Mouse (Mus musculus) C2C12 (cell line): ENCODE results near the gene Ocm. TPM values are rescaled to one million over a fixed set of nuclear protein-coding genes. Genes with fewer than 3 reads are reported as not detected.
"Not testable (repeated sequence)": the region's sequence is repeated elsewhere in the genome, so short reads cannot be mapped to it uniquely, and the experiment has no call there.

Source experiments
- H3K27me3 ChIP-seq: one replicate; pipeline ENCODE4 v1.6.1; 2011; ENCODE audit not compliant: control insufficient read depth, insufficient read depth, insufficient read length
- H3K36me3 ChIP-seq: one replicate; pipeline ENCODE4 v1.6.1; 2011; ENCODE audit not compliant: control insufficient read depth, insufficient read depth
- H3K4me3 ChIP-seq: one replicate; pipeline ENCODE4 v1.5.1; 2011; ENCODE audit warnings: mild to moderate bottlenecking, control low read depth; ENCODE audit not compliant: poor library complexity, insufficient read depth, severe bottlenecking
- H3K79me2 ChIP-seq: one replicate; pipeline ENCODE4 v1.6.1; 2011; ENCODE audit not compliant: control insufficient read depth, insufficient read depth
- H3K79me3 ChIP-seq: one replicate; pipeline ENCODE4 v1.6.1; 2011; ENCODE audit warnings: low read depth, control low read depth
- H3ac ChIP-seq: one replicate; pipeline ENCODE3; 2011; ENCODE audit warnings: low read depth; ENCODE audit not compliant: control insufficient read depth, insufficient read length
- CEBPB ChIP-seq: IDR thresholded peaks from one replicate; pipeline ENCODE4 v1.6.1; 2011; ENCODE audit warnings: low read depth, mild to moderate bottlenecking, control low read depth, moderate library complexity
- CTCF ChIP-seq: IDR thresholded peaks from one replicate; pipeline ENCODE4 v1.5.1; 2011; ENCODE audit not compliant: control insufficient read depth, insufficient read depth, insufficient read length
- FOSL1 ChIP-seq: IDR thresholded peaks from one replicate; pipeline ENCODE4 v1.8.0; 2011; ENCODE audit warnings: mild to moderate bottlenecking, low read length; ENCODE audit not compliant: poor library complexity, insufficient read depth, severe bottlenecking
- MAX ChIP-seq: IDR thresholded peaks from one replicate; pipeline ENCODE4 v1.6.1; 2011; ENCODE audit warnings: mild to moderate bottlenecking, control low read depth
- MYOD1 ChIP-seq: IDR thresholded peaks from one replicate; pipeline ENCODE4 v1.6.1; 2011; ENCODE audit warnings: low read depth; ENCODE audit not compliant: control insufficient read depth, insufficient read length
- MYOG ChIP-seq: IDR thresholded peaks from one replicate; pipeline ENCODE4 v1.6.1; 2011; ENCODE audit not compliant: control insufficient read depth, insufficient read length; ENCODE audit errors: extremely low read depth
- USF1 ChIP-seq: IDR thresholded peaks from one replicate; pipeline ENCODE4 v1.6.1; 2011; ENCODE audit warnings: low read depth, mild to moderate bottlenecking, control low read depth, moderate library complexity
- polyA plus RNA-seq: library from polyadenylated mRNA; unstranded; fragments of >200 nt; fragmentation: generic; extraction: Trizol; gene quantifications from one replicate; pipeline ENCODE4 v1.2.1, GENCODE M21; 2012; ENCODE audit warnings: missing spikeins

Gene Ocm
- polyA plus RNA-seq, 1 experiment, result not detected

DNA sequence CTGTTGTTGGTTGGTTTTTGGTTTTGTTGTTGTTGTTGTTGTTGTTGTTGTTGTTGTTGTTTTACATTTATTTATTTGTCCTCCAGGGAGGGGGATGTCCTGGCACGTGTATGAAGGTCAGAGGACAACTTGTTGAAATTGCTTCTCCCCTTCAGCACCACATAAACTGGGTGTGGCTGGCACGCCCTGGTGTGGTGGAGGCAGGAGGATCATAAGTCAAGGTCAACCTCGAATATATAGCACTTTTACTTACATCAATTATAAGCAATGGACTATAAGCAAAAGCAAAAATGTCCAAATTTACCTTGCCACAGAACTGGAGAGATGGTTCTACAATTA, 11.2 kb downstream of the Ocm start:
- Histone ChIP-seq H3K79me3 (peaks cover 10% of the 10 kb centered on the region), H3K36me3 (peaks cover 26% of the 10 kb centered on the region), H3K4me3 (peak overlapping the region; percentile 71), H3K27me3 (no peaks in the 10 kb centered on the region), H3K79me2 (peaks cover 20% of the 10 kb centered on the region), H3ac (no peak overlapping the region)
- TF ChIP-seq FOSL1, result no peak
- no peak for TF ChIP-seq USF1
- no peak for TF ChIP-seq MAX
- no peak for TF ChIP-seq MYOG
- no peak for TF ChIP-seq CEBPB
- TF ChIP-seq CTCF, result no peak
- no peak for TF ChIP-seq MYOD1

DNA sequence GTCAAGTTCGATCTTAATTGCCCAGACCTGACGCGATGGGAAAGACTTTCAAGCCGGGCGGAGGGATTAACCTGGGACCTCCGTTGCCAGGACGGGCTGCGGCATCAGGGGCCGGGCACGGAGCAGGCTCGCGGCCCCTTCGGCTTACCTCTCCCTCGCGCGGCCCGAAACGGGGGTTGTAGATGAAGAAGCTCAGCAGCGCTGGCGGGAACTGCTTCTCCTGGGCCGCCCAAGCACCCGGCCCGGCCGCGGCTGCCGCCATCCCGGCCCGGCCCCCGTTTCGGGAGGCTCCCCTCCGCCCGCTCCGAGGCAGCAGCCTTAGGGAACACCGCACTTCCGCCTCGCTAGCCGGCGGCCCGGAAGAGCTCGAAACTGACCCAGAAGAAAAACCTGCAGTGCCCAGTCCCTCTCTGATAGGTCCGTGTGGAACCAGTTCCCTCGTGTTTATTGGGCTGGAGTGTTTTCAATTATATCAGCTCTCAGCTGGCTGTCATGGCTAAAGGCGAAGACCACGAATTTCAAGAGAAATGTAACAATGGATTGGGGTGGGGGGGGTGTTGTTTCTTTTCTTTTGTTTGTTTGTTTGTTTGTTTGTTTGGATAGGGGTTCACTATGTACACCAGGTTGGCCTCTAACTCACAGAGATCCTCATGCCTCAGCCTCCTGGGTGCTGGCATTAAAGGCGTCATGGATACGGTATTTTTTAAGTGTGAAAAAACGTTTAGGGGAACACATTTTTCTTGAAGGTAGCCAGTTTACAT, 11.7 kb downstream of the Ocm start, which contains the start of gene Ccz1:
Gene Ccz1 (minus strand): TSS at position 327 of the 761 bp plus-strand sequence.
- no peaks in the 10 kb centered on the region for H3K27me3 ChIP-seq
- peaks cover 20% of the 10 kb centered on the region for H3K79me2 ChIP-seq
- H3ac ChIP-seq, result peak within 1 kb of the TSS; percentile 89
- H3K36me3 ChIP-seq, result peaks cover 30% of the 10 kb centered on the region
- TF ChIP-seq CEBPB (no peak), FOSL1 (no peak), MYOG (no peak), USF1 (no peak), MYOD1 (no peak), CTCF (no peak), MAX (peak; percentile 72)
- peaks cover 10% of the 10 kb centered on the region for H3K79me3 ChIP-seq
- peak within 1 kb of the TSS; percentile 71 for H3K4me3 ChIP-seq

DNA sequence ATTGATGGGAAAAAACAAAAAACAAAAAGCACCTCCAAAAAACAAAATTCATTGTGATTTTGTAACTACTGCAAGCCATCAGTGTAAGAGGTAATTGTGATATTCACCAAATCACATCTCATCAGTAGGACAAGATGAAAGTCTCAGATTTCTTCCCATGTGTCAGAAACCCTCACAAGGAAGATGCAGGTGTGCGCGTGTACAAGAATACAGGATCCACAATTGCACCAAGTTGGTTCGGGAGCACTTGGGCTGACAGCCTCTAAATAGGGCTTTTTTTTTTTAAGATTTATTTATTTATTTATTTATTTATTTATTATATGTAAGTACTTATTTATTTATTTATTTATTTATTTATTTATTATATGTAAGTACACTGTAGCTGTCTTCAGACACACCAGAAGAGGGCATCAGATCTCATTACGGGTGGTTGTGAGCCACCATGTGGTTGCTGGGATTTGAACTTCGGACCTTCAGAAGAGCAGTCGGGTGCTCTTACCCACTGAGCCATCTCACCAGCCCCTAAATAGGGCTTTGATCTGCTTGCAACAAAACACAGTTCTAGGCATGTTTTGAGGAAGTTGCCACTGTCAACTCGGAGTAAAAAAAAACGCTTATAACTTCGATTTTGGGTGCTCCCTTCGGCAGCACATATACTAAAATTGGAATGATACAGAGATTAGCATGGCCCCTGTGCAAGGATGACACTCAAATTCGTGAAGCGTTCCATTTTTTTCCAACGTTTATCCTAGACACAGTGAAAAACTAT, 12.9 kb downstream of the Ocm start:
- peaks cover 20% of the 10 kb centered on the region for H3K79me2 ChIP-seq
- H3K36me3 ChIP-seq, result peaks cover 40% of the 10 kb centered on the region
- peak overlapping the region; percentile 71 for H3K4me3 ChIP-seq
- peaks cover 10% of the 10 kb centered on the region for H3K79me3 ChIP-seq
- not testable (repeated sequence) for H3ac ChIP-seq, H3K27me3 ChIP-seq

DNA sequence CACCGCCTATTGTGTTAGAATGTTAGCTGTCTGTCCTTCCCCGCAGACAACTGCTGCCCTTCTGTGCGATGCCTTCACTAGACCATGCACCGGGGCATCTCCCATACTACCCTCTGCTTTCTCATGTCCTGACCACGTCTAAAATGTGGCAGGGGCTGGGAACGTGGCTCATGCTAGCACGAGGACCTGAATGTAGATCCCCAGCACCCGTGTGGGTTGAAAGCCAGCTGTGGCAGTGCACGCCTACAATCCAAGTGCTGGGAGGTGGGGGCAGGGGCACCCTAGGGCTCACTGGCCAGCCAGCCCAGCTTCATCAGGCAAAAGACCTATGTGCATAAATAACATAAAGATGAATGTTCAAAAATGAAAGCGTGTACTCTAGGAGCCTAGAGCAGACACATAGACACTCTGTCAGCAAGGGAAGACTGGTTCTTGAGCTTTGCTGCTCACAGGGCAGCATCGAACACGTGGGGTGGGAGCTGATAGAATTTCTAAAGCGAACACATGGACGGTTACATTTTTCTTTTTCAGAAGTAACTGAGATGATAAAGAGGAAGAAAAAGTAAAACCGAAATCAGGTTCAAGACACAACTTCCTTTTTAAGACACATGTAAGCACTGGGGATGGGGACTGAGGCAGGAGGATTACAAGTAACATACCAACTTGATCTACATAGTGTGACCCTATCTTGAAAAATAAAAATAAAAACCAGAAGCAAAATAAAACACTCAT, 23.8 kb downstream of the Ocm start:
- Histone ChIP-seq H3K4me3 (no peak overlapping the region), H3K27me3 (no peaks in the 10 kb centered on the region), H3K79me2 (no peaks in the 10 kb centered on the region), H3K79me3 (no peaks in the 10 kb centered on the region), H3K36me3 (peaks cover 58% of the 10 kb centered on the region), H3ac (no peak overlapping the region)
- TF ChIP-seq CEBPB, result no peak
- no peak for TF ChIP-seq USF1
- TF ChIP-seq FOSL1, result no peak
- TF ChIP-seq MYOG, result no peak
- no peak for TF ChIP-seq MYOD1
- no peak for TF ChIP-seq MAX
- TF ChIP-seq CTCF, result no peak

DNA sequence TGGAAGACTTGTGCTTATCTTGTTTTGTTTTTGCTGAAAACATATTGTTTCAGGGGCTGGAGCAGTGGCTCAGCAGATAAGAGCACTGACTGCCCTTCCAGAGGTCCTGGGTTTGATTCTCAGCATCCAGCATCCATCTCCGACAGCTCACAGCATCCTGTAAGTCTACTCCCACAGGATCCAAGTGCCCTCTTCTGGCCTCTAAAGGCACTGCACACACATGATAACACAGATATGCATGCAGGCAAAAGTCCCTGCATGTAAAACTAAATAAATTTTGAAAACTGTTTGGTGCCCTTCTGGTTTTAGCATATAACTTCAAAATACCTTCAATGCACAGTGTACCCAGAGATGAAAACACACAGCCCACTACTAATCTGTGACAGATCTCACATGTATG, 27.1 kb downstream of the Ocm start:
- TF ChIP-seq USF1 (no peak), CTCF (no peak), FOSL1 (no peak), MAX (no peak), MYOG (no peak), MYOD1 (no peak), CEBPB (no peak)
- H3ac ChIP-seq, result no peak overlapping the region
- no peaks in the 10 kb centered on the region for H3K27me3 ChIP-seq
- no peaks in the 10 kb centered on the region for H3K79me2 ChIP-seq
- H3K36me3 ChIP-seq, result peaks cover 68% of the 10 kb centered on the region
- no peaks in the 10 kb centered on the region for H3K79me3 ChIP-seq
- H3K4me3 ChIP-seq, result no peak overlapping the region
